Mouse (Mus musculus): ENCODE measurements around the gene Gm29797. TPM values are rescaled to one million over a fixed set of nuclear protein-coding genes. Genes with fewer than 3 reads are reported as not detected.

The Gm29797 gene
- total RNA-seq, 2 experiments from 2014 or later: not detected

GRCm38 (mm10) chr2:181695776-181696175, 38.9 kb downstream of the Gm29797 start:
- DNase-seq (ENCODE audit: low spot score in 2 of 2): peak; percentile 3 to 7

DNA sequence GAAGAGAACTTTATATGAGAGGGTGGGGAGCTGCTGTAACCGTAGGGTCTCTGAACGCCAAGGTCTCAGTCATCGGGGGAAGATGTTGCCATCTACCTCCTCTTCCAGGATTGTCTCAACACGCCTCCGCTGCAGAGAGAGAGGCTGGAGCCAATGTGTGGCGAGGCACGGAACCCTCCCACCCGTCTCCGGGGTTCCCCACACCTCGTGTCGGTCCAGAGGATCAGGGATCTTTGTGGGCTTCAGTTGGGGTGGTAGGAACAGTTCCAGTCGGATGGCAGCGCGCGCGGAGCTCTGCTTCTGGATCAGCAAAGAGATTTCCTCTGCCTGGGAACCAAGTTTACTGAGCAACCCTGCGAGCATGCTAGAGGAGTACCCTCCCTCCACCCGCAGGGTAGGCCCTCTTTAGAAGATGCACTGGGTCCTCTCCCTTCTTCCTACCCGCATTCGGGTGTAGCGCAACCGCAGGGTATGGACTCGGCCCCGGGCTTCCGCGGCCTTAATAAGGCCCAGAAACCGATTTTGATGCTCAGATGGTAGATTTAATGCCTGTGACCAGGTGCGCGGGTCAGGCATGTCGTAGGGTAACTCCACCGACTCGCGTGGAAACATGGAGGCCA, 40.1 kb downstream of the Gm29797 start:
- DNase-seq (ENCODE audit: low spot score in 2 of 2): peak; percentile 2 to 8

- DNase-seq (ENCODE audit: low spot score in 2 of 2): no peak
Observed at GRCm38 (mm10) chr2:181698241-181698640, 41.4 kb downstream of the Gm29797 start, which contains the start of gene Lkaaear1. Lkaaear1 (minus strand) TSS chr2:181698442.

GRCm38 (mm10) chr2:181706668-181707067, 49.8 kb downstream of the Gm29797 start:
- no peak for DNase-seq (ENCODE audit: low spot score in 2 of 2)

Other genes with a start within 250 kb of the Gm29797 start
- 10 to 100 TPM; 14.7 to 17.5 TPM for gene Zbtb46, start 197.6 kb upstream of the Gm29797 start, total RNA-seq (2021)
- not detected for gene Abhd16b, start 163.8 kb upstream of the Gm29797 start, total RNA-seq (2021)
- gene Tpd52l2, start 159.9 kb upstream of the Gm29797 start, total RNA-seq (2021): 10 to 100 TPM; 75.7 to 87.8 TPM
- 100 to 1,000 TPM; 253 to 296 TPM for gene Dnajc5, start 136.5 kb upstream of the Gm29797 start, total RNA-seq (2021)
- gene Uckl1, start 72.1 kb upstream of the Gm29797 start, total RNA-seq (2021): 10 to 100 TPM; 40.4 to 44.3 TPM
- 10 to 100 TPM; 52.8 to 53.2 TPM for gene Prpf6, start 65.2 kb upstream of the Gm29797 start, total RNA-seq (2021)
- 100 to 1,000 TPM; 134 to 158 TPM for gene Zfp512b, start 64.2 kb upstream of the Gm29797 start, total RNA-seq (2021)
- gene Samd10, start 57.8 kb upstream of the Gm29797 start, total RNA-seq (2021): 10 to 100 TPM; 20.9 to 21.7 TPM
- 10 to 100 TPM; 18.1 to 20.2 TPM for gene Sox18, start 14.6 kb downstream of the Gm29797 start, total RNA-seq (2021)
- gene Tcea2, start 23.3 kb downstream of the Gm29797 start, total RNA-seq (2021): 10 to 100 TPM; 49.9 to 58.4 TPM
- gene Rgs19, start 36.9 kb downstream of the Gm29797 start, total RNA-seq (2021): 10 to 100 TPM; 55.1 to 59.7 TPM
- gene Lkaaear1, start 41.4 kb downstream of the Gm29797 start, total RNA-seq (2021): not detected
- 10 to 100 TPM; 52.9 to 62.8 TPM for gene Oprl1, start 58.0 kb downstream of the Gm29797 start, total RNA-seq (2021)
- 10 to 100 TPM; 38.0 to 46.5 TPM for gene Myt1, start 106.3 kb downstream of the Gm29797 start, total RNA-seq (2021)
- 10 to 100 TPM; 54.3 to 60.7 TPM for gene Pcmtd2, start 180.8 kb downstream of the Gm29797 start, total RNA-seq (2021)
- gene Polr3k, start 207.3 kb downstream of the Gm29797 start, total RNA-seq (2021): 10 to 100 TPM; 36.5 to 37.2 TPM